Mouse (Mus musculus) granulocyte monocyte progenitor cell, adult 5-6 weeks (primary cell): ENCODE data around the gene Flad1. TPM values are rescaled to one million over a fixed set of nuclear protein-coding genes. Genes with fewer than 3 reads are reported as not detected.

ENCODE experiments used
- ATAC-seq: replicated peaks from 2 replicates; pipeline ENCODE4 v1.8.0; 2016; ENCODE audit warnings: mild to moderate bottlenecking, moderate TSS enrichment, inconsistent platforms; ENCODE audit not compliant: poor library complexity, severe bottlenecking
- total RNA-seq, 2 experiments: library from RNA; stranded (forward) in 1 of 2; stranded (reverse) in 1 of 2; fragments of 200-712, 200-1000 nt in 1 of 2; fragments of >200 nt in 1 of 2; fragmentation: Nextera tagmentation in 1 of 2; gene quantifications; 2 replicates each; pipeline ENCODE4 v1.2.3; 2014 to 2017

Flad1 gene
- total RNA-seq, 2 experiments from 2014 or later = 16.2 to 41.7 TPM

DNA sequence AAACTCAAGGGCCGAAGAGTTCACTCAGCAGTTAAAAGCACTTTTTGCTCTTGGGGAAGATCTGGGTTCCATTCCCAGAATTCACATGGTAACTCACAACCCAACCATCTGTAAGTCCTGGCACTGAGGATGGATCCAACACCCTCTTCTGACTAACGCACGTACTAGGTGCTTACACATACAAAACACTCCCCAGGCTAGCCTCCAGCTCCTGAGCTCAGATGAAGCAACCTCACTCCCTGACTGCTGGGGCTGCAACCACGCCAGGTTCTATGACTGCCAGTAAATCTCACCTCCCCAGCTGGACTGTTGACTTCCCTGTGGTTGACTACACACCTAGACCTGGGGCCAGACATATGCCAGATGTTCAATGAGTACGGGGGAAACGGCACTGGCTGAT is 4.8 kb downstream of the Flad1 start:
- ATAC-seq = no peak

DNA sequence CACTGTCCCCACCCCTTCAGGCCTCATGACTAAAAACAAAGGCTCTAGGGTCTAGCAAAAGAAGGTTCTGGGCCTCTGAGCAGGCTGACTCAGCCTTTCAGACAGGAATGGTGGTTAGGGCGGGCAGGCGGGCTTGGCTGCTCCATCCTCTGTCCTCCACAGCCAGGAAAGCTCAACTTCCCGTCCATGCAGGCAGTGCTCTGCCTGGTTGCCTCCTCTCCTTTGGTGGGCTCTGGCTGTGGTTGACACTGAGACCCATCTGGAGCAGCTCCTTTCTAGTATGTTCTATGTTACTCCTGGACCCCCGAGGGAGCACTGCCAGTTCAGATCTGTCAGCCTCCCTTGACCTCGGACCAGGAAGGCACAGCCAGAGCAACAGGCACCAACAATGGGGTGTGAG is 9.0 kb downstream of the Flad1 start, which contains the start of gene Lenep:
Gene Lenep (minus strand): TSS at position 101 of the 400 bp plus-strand sequence.
- ATAC-seq = no peak

DNA sequence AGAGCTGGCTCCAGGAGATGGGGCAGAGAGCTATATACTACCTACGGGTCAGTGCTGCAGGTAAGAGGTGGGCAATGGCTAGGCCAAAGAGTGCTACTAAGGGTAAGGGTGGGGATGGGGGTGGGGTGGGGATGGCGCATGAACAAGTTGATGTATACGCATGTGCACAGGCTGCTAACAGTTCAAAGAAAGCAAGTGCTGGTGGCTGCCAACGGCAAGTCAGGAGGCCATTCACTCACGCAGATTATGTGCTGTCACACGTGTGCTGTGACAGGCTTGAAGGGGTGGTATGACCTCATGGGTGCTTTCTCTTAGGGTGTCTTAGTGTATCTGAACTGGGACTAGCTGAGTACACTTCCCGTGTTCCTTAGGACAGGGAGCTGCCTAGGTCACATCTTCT is 10.3 kb downstream of the Flad1 start:
- ATAC-seq = no peak

DNA sequence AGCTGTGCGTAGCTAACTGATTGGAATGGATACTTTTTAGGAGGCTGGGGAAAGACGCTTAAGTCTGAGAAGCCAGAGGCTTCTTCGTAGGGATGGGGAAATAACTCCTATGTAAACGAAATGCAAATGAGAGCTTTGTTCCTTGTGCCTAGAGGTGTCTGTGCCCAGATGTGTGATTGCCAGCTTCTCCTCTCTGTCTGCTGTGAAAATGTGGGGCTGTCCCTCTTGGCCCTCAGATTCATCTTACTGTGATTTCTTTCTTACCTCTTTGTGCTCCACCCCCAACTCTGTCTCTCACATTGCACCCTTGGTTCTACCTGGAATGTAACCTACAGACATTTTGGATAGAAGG is 15.0 kb downstream of the Flad1 start:
- no peak for ATAC-seq

DNA sequence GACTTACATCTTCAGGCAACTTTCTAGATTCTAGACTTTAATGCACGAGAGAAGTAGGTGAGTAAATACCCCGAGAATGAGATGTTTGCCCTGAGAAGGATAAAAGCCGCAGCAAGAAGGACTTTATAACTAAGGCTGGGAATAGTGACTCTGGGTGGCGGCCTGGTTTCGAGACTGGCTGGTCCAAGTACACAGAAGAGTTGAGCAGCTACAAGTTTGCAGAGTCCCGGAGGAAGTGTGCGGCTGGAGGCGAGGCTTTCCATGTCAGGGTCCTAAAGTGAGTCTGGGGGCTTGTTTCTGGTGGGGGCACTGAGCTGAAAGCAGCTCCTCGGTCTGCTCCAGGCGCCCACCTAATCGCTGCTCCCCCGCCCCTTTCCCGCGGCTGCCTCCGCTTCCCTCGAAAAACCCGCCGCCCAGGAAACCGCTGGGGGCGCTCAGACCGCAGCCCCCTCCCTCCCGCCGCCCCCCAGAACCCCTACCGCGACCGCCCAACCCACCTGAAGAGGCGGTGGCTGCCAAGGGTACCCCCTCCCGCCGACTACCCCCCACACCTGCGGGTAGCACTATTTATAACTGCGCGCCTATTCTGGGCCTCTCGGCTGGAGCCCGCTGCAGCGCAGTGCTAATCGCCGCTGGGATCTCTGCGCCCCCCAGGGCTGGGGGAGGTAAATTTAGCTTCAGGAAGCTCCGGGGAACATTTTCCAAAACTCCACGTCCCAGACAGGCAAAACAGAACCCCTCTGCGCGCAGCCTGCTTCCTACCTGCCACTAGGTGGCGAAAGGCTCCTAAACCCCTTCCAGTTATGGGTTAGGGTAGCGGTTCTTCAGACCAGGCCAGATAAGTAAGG is 15.6 kb downstream of the Flad1 start:
- ATAC-seq = no peak

DNA sequence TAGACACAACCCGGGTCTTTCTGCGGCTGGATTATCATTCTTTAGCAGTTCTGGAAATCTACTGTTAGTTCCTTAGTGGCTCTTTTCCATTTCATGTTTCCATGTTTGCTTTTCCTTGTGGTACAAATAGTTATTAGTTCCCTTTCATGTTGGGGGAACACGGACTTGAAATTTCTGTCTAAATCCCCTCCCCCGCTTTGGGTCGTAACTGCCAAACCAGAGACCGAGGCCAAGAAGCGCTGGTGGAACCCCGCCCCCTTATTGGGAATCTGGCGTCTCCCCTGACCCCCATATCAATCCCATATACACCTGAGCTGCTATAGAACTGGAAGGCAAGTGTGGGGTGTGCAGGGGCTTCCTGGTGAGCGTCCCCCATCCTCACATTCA is 16.3 kb downstream of the Flad1 start:
- no peak for ATAC-seq

DNA sequence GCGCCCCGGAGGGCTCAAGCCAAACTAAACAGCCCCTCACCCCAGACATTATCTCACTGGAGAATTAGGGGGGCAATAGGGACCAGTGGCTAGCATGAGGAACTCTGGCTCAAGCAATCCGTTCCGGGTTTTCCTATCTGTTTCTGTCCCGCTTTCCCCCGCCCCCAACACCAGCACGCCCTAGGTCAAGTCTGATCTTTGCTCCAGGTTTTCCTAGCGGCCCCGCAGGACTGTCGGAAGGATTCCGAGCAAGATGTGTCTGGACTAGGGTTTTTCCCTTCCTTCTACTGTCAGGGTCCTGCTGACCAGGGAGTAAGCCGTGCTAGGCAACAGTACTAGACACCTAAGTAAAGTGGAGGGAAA is 16.8 kb downstream of the Flad1 start:
- peak; percentile 33 for ATAC-seq

DNA sequence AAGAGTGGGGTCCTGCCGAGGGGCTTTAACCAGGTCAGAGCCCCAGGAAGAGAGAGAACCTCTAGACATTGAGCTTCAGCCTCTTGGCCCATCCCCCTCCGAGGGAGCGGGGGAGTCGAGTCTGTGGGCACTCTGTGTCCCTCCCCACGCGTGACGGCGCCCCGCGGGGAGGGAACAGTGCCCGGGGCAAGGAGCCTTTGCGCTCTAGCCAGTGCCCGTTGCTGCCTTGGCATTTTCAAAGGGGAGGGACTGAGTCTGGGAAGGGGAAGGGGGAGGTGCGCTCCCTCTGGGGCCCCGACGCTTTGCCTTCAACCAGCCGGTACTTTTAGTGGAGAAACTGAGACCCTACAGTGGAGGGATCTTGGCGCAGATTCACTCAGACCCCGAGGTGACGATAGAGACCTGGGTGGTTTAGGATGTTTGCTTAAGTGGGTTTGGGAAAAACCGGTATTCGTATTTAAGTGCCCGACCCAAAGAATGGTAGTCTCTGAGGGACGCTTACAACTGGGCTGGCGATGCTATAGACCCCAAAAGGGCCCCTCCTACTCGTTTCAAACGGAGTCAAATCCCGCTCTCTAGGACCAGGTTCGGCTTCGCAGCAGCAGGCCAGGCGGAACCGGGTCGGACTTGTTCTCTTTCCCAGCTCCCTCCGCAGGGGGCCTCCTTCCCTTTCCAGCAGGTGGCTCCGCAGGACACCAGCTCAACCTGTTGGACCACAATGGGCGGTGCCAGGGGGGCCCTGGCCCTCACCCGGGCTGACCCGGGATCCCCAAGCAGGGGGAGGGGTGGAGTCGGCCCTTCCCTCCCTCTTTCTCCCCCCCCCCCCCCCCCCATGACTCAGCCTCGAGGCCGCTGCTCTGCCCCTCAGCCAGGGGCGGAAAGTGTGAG is 17.4 kb downstream of the Flad1 start, which contains the start of gene Zbtb7b:
Gene Zbtb7b (minus strand): TSS at position 771 of the 888 bp plus-strand sequence.
- ATAC-seq = peak; percentile 33

GRCm38 (mm10) chr3:89393605-89394004 is 18.1 kb downstream of the Flad1 start:
- peak; percentile 77 for ATAC-seq

DNA sequence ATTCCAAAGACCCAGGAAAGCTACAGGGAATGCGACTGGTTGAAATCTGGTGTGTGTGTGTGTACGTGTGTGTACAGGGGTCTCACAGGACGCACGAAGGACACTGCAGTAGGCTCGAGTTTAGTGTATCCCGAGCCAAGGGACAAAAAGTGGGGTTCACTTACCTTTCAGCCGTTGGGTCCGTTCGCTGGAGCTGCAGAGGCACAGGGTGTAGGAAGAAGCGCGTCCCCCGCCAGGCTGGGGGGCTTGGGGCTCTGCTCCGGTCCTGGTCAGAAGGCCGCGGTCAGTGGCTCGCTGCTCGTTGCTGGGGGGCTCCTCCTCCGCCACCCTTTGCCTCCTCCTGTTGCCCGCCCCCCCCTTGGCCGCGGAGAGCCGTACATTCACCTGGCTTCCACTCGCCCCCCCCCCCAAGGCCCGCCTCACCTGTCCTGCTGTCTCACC is 18.8 kb downstream of the Flad1 start:
- ATAC-seq = no peak

- ATAC-seq = no peak
These were observed 19.8 kb downstream of the Flad1 start for GRCm38 (mm10) chr3:89391663-89392511.

DNA sequence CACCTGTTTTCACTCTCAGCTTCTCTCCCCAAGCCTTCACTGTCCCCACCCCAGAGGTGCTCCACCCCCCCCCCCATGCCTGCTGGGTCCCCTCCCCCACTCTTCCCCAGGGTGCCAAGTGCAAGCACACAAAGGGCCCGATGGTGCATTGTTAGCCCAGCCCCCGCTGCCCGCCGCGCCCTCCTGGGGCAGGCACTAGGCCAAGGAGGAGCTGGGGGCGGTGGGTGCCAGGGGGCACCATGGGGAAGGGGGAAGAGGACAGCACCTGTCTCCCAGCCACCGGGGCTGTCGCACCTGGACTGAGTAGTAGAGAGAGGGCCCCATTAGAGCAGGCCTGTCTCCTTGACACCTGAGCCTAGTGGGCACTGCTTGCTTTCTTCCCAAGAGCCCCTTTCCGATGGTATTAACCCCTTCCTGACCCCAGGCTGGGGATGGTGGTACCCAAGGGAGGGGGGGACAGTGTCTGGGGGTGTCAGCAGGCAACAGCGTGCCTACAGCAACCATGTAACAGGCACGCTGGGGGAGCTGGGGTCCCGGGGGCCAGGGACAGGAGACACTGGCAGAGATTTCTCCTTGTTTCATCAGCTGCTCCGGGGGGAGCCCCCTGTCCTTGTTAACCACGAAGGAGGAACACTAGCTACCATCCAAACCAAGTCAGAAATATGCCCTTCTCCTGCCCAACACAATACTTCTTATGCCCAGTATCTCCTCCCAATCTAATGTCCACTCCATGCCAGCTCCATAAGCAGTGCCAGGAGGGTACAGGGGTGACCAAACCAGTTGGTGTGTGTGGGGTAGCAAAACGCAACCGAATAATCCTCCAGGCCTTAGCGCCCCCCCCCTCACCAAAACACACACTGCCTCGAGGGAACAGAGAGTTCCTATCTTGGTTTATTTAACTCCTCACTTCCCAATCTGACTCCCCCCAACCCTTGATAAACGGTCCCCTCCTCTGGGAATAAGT is 20.7 kb downstream of the Flad1 start:
- no peak for ATAC-seq

GRCm38 (mm10) chr3:89390111-89390515 is 21.6 kb downstream of the Flad1 start:
- ATAC-seq = no peak

- ATAC-seq = peak; percentile 13
These were observed 22.5 kb downstream of the Flad1 start for GRCm38 (mm10) chr3:89388901-89389740.

DNA sequence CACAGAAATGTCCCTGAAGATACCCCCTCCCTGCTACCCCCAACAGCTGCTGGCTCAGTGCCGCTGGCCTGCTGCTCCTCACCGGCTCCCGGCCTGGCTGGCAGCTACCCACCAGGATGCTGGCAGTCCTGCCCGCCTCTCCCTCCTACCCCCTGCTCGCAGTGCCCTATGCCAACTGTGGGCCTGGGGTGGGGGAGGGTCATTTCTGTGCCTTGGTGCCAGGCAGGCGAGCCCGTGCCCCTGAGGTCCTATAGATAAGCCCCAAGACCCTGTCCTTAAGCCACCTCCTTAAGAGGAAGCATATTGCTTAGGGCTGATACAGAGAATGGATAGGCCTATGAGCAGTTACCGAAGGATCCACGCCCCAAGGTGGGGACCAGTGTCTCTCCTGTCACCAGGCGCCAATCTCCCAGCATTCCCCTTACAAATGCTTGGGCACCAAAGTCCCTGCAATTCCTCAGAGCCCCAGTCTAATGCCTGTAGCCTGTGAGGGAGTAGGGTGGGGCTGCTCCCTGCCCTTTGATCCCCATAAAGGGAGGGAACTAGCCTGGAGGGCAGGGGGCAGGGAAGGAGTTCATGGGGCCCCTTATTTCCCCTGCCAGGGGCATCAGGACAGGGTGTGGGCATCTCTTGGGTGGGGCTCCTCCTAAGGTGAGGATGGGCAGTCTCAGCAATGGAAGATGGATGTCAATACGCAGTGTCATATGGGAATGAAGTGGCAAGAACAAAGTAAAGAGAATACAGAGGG is 23.4 kb downstream of the Flad1 start:
- 0 out of 2 replicates have a peak, but pooled peaks have one; percentile 5 for ATAC-seq

GRCm38 (mm10) chr3:89387632-89388031 is 24.0 kb downstream of the Flad1 start:
- ATAC-seq = peak; percentile 61
